Mouse (Mus musculus): ENCODE measurements at regions not wholly inside any gene's neighbourhood (a gene's known extent, or its start where the extent isn't known, plus 50 kb on each side); places are given as distances from the start of the nearest gene placed in this dataset.

GRCm38 (mm10) chr14:24550763-24551471 lies 64.0 kb downstream of the Rps24 start:
- Histone ChIP-seq H3K4me1 (ENCODE audit: control insufficient read depth, insufficient read depth, low read length) (no peaks in the 10 kb centered on the region), H3K36me3 (ENCODE audit: control insufficient read depth, insufficient read depth, low read length) (no peaks in the 10 kb centered on the region), H3K4me3 (ENCODE audit: low read depth, low read length) (no peak overlapping the region), H3K9me3 (ENCODE audit: control insufficient read depth, low read length) (no peaks in the 10 kb centered on the region), H3K27me3 (ENCODE audit: control insufficient read depth, insufficient read depth, low read length) (no peaks in the 10 kb centered on the region), H3K4me2 (no peak overlapping the region), H3K27ac (ENCODE audit: low read depth, low read length) (no peak overlapping the region; the same call in 1 of the 2 replicates), H3K9ac (ENCODE audit: low read length) (no peak overlapping the region)
- 51% methylated on average over 7 of the region's 7 CpGs for WGBS
- ATAC-seq (ENCODE audit: low FRiP score) (peak; percentile 82; the same call in 1 of the 2 replicates), DNase-seq (ENCODE audit: low spot score, missing footprints) (peak; percentile 86)

GRCm38 (mm10) chr14:24551472-24551783 lies 64.5 kb downstream of the Rps24 start:
- no peaks in the 10 kb centered on the region for H3K9me3 ChIP-seq (ENCODE audit: control insufficient read depth, low read length)
- no peak overlapping the region for H3K4me2 ChIP-seq
- no peak overlapping the region for H3K9ac ChIP-seq (ENCODE audit: low read length)
- ATAC-seq (ENCODE audit: low FRiP score), result peak; percentile 33; the same call in 1 of the 2 replicates
- H3K27ac ChIP-seq (ENCODE audit: low read depth, low read length), result no peak overlapping the region; the same call in 1 of the 2 replicates
- DNase-seq (ENCODE audit: low spot score, missing footprints), result no peak
- WGBS, result 83% methylated on average over 3 of the region's 3 CpGs
- no peak overlapping the region for H3K4me3 ChIP-seq (ENCODE audit: low read depth, low read length)
- no peaks in the 10 kb centered on the region for H3K36me3 ChIP-seq (ENCODE audit: control insufficient read depth, insufficient read depth, low read length)
- H3K4me1 ChIP-seq (ENCODE audit: control insufficient read depth, insufficient read depth, low read length), result no peaks in the 10 kb centered on the region
- no peaks in the 10 kb centered on the region for H3K27me3 ChIP-seq (ENCODE audit: control insufficient read depth, insufficient read depth, low read length)

GRCm38 (mm10) chr14:24564801-24565624 lies 78.1 kb downstream of the Rps24 start:
- WGBS, result 85% methylated on average over 9 of the region's 9 CpGs
- Histone ChIP-seq H3K27me3 (ENCODE audit: control insufficient read depth, insufficient read depth, low read length) (no peaks in the 10 kb centered on the region), H3K27ac (ENCODE audit: low read depth, low read length) (no peak overlapping the region), H3K9me3 (ENCODE audit: control insufficient read depth, low read length) (no peaks in the 10 kb centered on the region), H3K4me3 (ENCODE audit: low read depth, low read length) (no peak overlapping the region), H3K4me2 (no peak overlapping the region), H3K36me3 (ENCODE audit: control insufficient read depth, insufficient read depth, low read length) (no peaks in the 10 kb centered on the region), H3K4me1 (ENCODE audit: control insufficient read depth, insufficient read depth, low read length) (no peaks in the 10 kb centered on the region), H3K9ac (ENCODE audit: low read length) (no peak overlapping the region)
- DNase-seq (ENCODE audit: low spot score, missing footprints) (peak; percentile 56), ATAC-seq (ENCODE audit: low FRiP score) (no peak)

GRCm38 (mm10) chr14:24565718-24566322 lies 78.9 kb downstream of the Rps24 start:
- Histone ChIP-seq H3K4me1 (ENCODE audit: control insufficient read depth, insufficient read depth, low read length) (no peaks in the 10 kb centered on the region), H3K4me3 (ENCODE audit: low read depth, low read length) (no peak overlapping the region), H3K4me2 (no peak overlapping the region), H3K27me3 (ENCODE audit: control insufficient read depth, insufficient read depth, low read length) (no peaks in the 10 kb centered on the region), H3K9me3 (ENCODE audit: control insufficient read depth, low read length) (no peaks in the 10 kb centered on the region), H3K9ac (ENCODE audit: low read length) (no peak overlapping the region), H3K27ac (ENCODE audit: low read depth, low read length) (no peak overlapping the region), H3K36me3 (ENCODE audit: control insufficient read depth, insufficient read depth, low read length) (no peaks in the 10 kb centered on the region)
- DNase-seq (ENCODE audit: low spot score, missing footprints), result peak; percentile 65
- WGBS, result 81% methylated on average over 10 of the region's 10 CpGs
- no peak for ATAC-seq (ENCODE audit: low FRiP score)

GRCm38 (mm10) chr14:24575111-24575510 lies 88.2 kb downstream of the Rps24 start:
- H3K4me3 ChIP-seq (ENCODE audit: low read depth, low read length), result no peak overlapping the region
- peak; percentile 69 for DNase-seq (ENCODE audit: low spot score, missing footprints)
- no peak for ATAC-seq (ENCODE audit: low FRiP score)
- 82% methylated on average over 5 of the region's 5 CpGs for WGBS
- no peak overlapping the region for H3K27ac ChIP-seq (ENCODE audit: low read depth, low read length)
- H3K27me3 ChIP-seq (ENCODE audit: control insufficient read depth, insufficient read depth, low read length), result no peaks in the 10 kb centered on the region
- H3K4me1 ChIP-seq (ENCODE audit: control insufficient read depth, insufficient read depth, low read length), result peaks cover 14% of the 10 kb centered on the region
- H3K4me2 ChIP-seq, result no peak overlapping the region
- H3K9me3 ChIP-seq (ENCODE audit: control insufficient read depth, low read length), result no peaks in the 10 kb centered on the region
- no peaks in the 10 kb centered on the region for H3K36me3 ChIP-seq (ENCODE audit: control insufficient read depth, insufficient read depth, low read length)
- H3K9ac ChIP-seq (ENCODE audit: low read length), result no peak overlapping the region

GRCm38 (mm10) chr14:24578535-24579111 lies 91.7 kb downstream of the Rps24 start:
- ATAC-seq (ENCODE audit: low FRiP score) (peak; percentile 85), DNase-seq (ENCODE audit: low spot score, missing footprints) (peak; percentile 80)
- H3K4me1 ChIP-seq (ENCODE audit: control insufficient read depth, insufficient read depth, low read length), result peaks cover 14% of the 10 kb centered on the region
- peak overlapping the region; percentile 49; the same call in 1 of the 2 replicates for H3K9ac ChIP-seq (ENCODE audit: low read length)
- no peak overlapping the region for H3K4me2 ChIP-seq
- H3K4me3 ChIP-seq (ENCODE audit: low read depth, low read length), result no peak overlapping the region
- H3K27ac ChIP-seq (ENCODE audit: low read depth, low read length), result peak overlapping the region; percentile 72
- H3K36me3 ChIP-seq (ENCODE audit: control insufficient read depth, insufficient read depth, low read length), result no peaks in the 10 kb centered on the region
- 25% methylated on average over 7 of the region's 7 CpGs for WGBS
- H3K9me3 ChIP-seq (ENCODE audit: control insufficient read depth, low read length), result no peaks in the 10 kb centered on the region
- H3K27me3 ChIP-seq (ENCODE audit: control insufficient read depth, insufficient read depth, low read length), result no peaks in the 10 kb centered on the region

- DNase-seq (ENCODE audit: low spot score, missing footprints) (peak; percentile 91), ATAC-seq (ENCODE audit: low FRiP score) (0 out of 2 replicates have a peak, but pooled peaks have one; percentile 24)
- 12% methylated on average over 9 of the region's 9 CpGs for WGBS
- Histone ChIP-seq H3K4me2 (no peak overlapping the region), H3K9me3 (ENCODE audit: control insufficient read depth, low read length) (no peaks in the 10 kb centered on the region), H3K9ac (ENCODE audit: low read length) (peak overlapping the region; percentile 49), H3K36me3 (ENCODE audit: control insufficient read depth, insufficient read depth, low read length) (no peaks in the 10 kb centered on the region), H3K4me1 (ENCODE audit: control insufficient read depth, insufficient read depth, low read length) (peaks cover 14% of the 10 kb centered on the region), H3K4me3 (ENCODE audit: low read depth, low read length) (no peak overlapping the region), H3K27ac (ENCODE audit: low read depth, low read length) (peak overlapping the region; percentile 72), H3K27me3 (ENCODE audit: control insufficient read depth, insufficient read depth, low read length) (no peaks in the 10 kb centered on the region)
These were observed 92.3 kb downstream of the Rps24 start for GRCm38 (mm10) chr14:24579153-24579795.

- no peak for DNase-seq (ENCODE audit: low spot score, missing footprints)
- Histone ChIP-seq H3K27ac (ENCODE audit: low read depth, low read length) (no peak overlapping the region), H3K27me3 (ENCODE audit: control insufficient read depth, insufficient read depth, low read length) (no peaks in the 10 kb centered on the region), H3K4me2 (no peak overlapping the region), H3K4me1 (ENCODE audit: control insufficient read depth, insufficient read depth, low read length) (no peaks in the 10 kb centered on the region), H3K4me3 (ENCODE audit: low read depth, low read length) (no peak overlapping the region), H3K9ac (ENCODE audit: low read length) (no peak overlapping the region), H3K36me3 (ENCODE audit: control insufficient read depth, insufficient read depth, low read length) (no peaks in the 10 kb centered on the region), H3K9me3 (ENCODE audit: control insufficient read depth, low read length) (no peaks in the 10 kb centered on the region)
- ATAC-seq (ENCODE audit: low FRiP score), result no peak
- 68% methylated on average over 7 of the region's 7 CpGs for whole genome bisulfite sequencing
These were observed 99.4 kb downstream of the Rps24 start for GRCm38 (mm10) chr14:24586133-24586908.

Data from midbrain, embryonic 11.5 days (tissue).